Comparison of ENCODE assay signal across 13 mouse cellular contexts in the genomic region with DNA sequence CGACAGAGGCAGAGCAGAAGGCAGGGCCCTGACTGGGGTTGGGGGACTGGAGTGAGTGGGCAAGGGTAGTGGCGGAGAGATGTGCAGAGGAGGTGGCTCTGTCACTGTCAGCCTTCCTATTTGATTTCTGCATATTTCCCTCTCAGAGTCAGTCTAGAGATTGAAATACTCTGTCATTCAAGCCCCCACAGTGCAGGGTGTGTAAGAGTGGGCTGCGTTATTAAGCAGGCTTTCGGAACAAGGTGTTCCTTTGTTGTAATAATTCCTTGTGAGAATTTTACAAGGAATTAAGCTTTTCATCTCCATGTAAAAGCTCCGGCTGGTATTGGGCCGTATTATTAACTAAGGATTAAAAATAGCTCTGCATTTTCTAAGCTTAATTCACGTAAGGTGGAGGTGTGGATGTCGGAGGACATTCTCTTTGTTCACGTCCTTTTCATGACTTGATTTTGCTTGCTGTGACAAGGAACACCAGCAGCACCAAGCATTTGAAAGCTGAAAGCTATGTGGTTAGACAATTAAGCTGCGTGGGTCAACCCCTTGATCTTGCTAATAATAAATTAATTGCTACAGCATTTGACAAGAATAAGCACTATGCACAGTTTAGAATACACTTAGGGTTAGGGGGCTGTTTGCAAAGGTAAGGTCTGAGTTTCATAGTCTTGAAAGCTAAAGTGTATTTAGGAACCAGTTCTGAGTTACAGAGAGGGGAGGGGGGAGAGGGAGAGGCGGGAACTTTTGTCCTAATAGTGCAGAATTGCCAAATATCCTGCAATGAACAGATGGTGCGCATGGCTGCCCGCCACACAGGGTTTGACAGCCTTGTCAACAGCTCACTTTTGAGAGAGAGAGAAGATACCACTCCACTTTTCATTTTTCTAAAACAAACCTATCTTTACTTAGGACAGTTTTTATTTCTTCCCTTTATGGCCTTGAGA. TPM values are rescaled to one million over a fixed set of nuclear protein-coding genes. Genes with fewer than 3 reads are reported as not detected.
DNase-seq lines count a peak whose midpoint lies in the region; ATAC-seq and TF ChIP-seq lines count a peak whose summit lies in the region.
"Had no signal": no experiment of that assay in that cellular context is flagged by ENCODE, and none has a peak within 500 bp of the region (broad histone marks: within the 10 kb centered on the region; RNA-seq: fewer than 3 reads in every experiment).

No protein-coding gene starts in this region.

- TF ChIP-seq CTCF in layer of hippocampus, adult 2 months (conservative IDR thresholded peaks at IDR 0.05) = no peak
- no peak for TF ChIP-seq CTCF in thymus, adult 2 months (IDR thresholded peaks at IDR 0.05; ENCODE audit: borderline replicate concordance, control insufficient read depth, extremely low read depth, insufficient read depth, low read length, poor library complexity)

- no peaks in the 10 kb centered on the region for H3K9me3 ChIP-seq in hindbrain, embryonic 14.5 days (ENCODE audit: control insufficient read depth, low read length)
- H3K9me3 ChIP-seq: heart, embryonic 15.5 days; limb, embryonic 15.5 days; neural tube, embryonic 12.5 days had no signal

- H3K4me2 ChIP-seq in hindbrain, embryonic 14.5 days (replicated peaks) = no peak overlapping the region
- H3K4me2 ChIP-seq: heart, embryonic 15.5 days; limb, embryonic 15.5 days; neural tube, embryonic 12.5 days had no signal

- no peak overlapping the region for H3K9ac ChIP-seq in hindbrain, embryonic 14.5 days
- H3K9ac ChIP-seq: heart, embryonic 15.5 days; limb, embryonic 15.5 days; neural tube, embryonic 12.5 days had no signal

- H3K36me3 ChIP-seq in thymus, adult 2 months (ENCODE audit: control insufficient read depth, insufficient read depth, low read length) = no peaks in the 10 kb centered on the region
- H3K36me3 ChIP-seq in hindbrain, embryonic 14.5 days (replicated peaks; ENCODE audit: control insufficient read depth, insufficient read depth) = no peaks in the 10 kb centered on the region
- H3K36me3 ChIP-seq: heart, embryonic 15.5 days; limb, embryonic 15.5 days; neural tube, embryonic 12.5 days had no signal

- no peaks in the 10 kb centered on the region for H3K4me1 ChIP-seq in thymus, adult 2 months (replicated peaks; ENCODE audit: control insufficient read depth, insufficient read depth, low read length)
- no peaks in the 10 kb centered on the region for H3K4me1 ChIP-seq in hindbrain, embryonic 14.5 days (replicated peaks; ENCODE audit: control insufficient read depth, insufficient read depth, low read length)
- H3K4me1 ChIP-seq: limb, embryonic 15.5 days; neural tube, embryonic 12.5 days had no signal

- no peak overlapping the region for H3K4me3 ChIP-seq in layer of hippocampus, adult 2 months
- H3K4me3 ChIP-seq in thymus, adult 2 months (ENCODE audit: control insufficient read depth, insufficient read depth, low read length) = no peak overlapping the region
- H3K4me3 ChIP-seq in hindbrain, embryonic 14.5 days (replicated peaks; ENCODE audit: low read length) = no peak overlapping the region
- H3K4me3 ChIP-seq: heart, embryonic 15.5 days; limb, embryonic 15.5 days; neural tube, embryonic 12.5 days had no signal

- no peaks in the 10 kb centered on the region for H3K27me3 ChIP-seq in thymus, adult 2 months (ENCODE audit: control insufficient read depth, insufficient read depth, low read length)
- H3K27me3 ChIP-seq in hindbrain, embryonic 14.5 days (ENCODE audit: control insufficient read depth, insufficient read depth, low read length) = no peaks in the 10 kb centered on the region
- H3K27me3 ChIP-seq: limb, embryonic 15.5 days; neural tube, embryonic 12.5 days had no signal

- peak; percentile 86 for ATAC-seq in megakaryocyte progenitor cell, adult 5-6 weeks (replicated peaks; ENCODE audit: poor library complexity)
- ATAC-seq in hindbrain, embryonic 14.5 days (ENCODE audit: low FRiP score) = no peak

- no peak for TF ChIP-seq POLR2A in thymus, adult 2 months (IDR thresholded peaks at IDR 0.05; ENCODE audit: control insufficient read depth, extremely low read depth, insufficient read depth, low read length, poor library complexity)

- 89% methylated on average over 13 of the region's 13 CpGs for WGBS in thymus, adult 2 months
- WGBS in hindbrain, embryonic 14.5 days = 66% methylated on average over 13 of the region's 13 CpGs

- DNase-seq in right cerebral cortex, postnatal 4 days = peak; percentile 18
- no peak for DNase-seq in right cerebral cortex, postnatal 14 days
- peak; percentile 83 to 84 for DNase-seq in cerebellum, postnatal 14 days
- peak; percentile 39 to 55 for DNase-seq in layer of hippocampus, adult 2 months (ENCODE audit: low spot score in 2 of 2)
- no peak for DNase-seq in thymus, adult 2 months
- DNase-seq in spleen, postnatal 4 days (ENCODE audit: low spot score in 2 of 2) = no peak
- no peak for DNase-seq in hindbrain, embryonic 14.5 days (ENCODE audit: low spot score)
- DNase-seq: adrenal gland, adult 8-10 months had no signal

- no peak overlapping the region for H3K27ac ChIP-seq in layer of hippocampus, adult 2 months
- no peak overlapping the region for H3K27ac ChIP-seq in thymus, adult 2 months (ENCODE audit: control insufficient read depth, insufficient read depth, low read length)
- no peak overlapping the region for H3K27ac ChIP-seq in hindbrain, embryonic 14.5 days
- H3K27ac ChIP-seq: heart, embryonic 15.5 days; limb, embryonic 15.5 days; neural tube, embryonic 12.5 days had no signal

RNA-seq across cellular contexts. Expression of a gene that starts 25.6 kb away (rescaled TPM):
- 1 to 10 TPM in 1 of 2 experiments, under 1 TPM in 1; 0.69 to 2.2 TPM for total RNA-seq in layer of hippocampus, adult 2 months (2021)
- not detected in 2 replicates for total RNA-seq in megakaryocyte progenitor cell, adult 5-6 weeks (2015)
- 0.04 TPM in 1 of 2 replicates, not detected in the other for total RNA-seq in megakaryocyte progenitor cell, adult 5-6 weeks (2017)
- 0.09 and 0.22 TPM in 2 replicates for polyA plus RNA-seq in thymus, adult 2 months (2012; rRNA removed)
- 6.5 and 9.3 TPM in 2 replicates for polyA plus RNA-seq in hindbrain, embryonic 14.5 days (2014; fragmentation: Nextera tagmentation; extraction: Ambion mirVana)
- total RNA-seq: megakaryocyte-erythroid progenitor cell, adult 5-6 weeks had no signal

RNA-seq across cellular contexts. Expression of a gene that starts 40.4 kb away (rescaled TPM):
- total RNA-seq in layer of hippocampus, adult 2 months (2021) = 10 to 100 TPM; 41.8 to 42.1 TPM
- 6.9 and 7.8 TPM in 2 replicates for total RNA-seq in megakaryocyte progenitor cell, adult 5-6 weeks (2015)
- 8.4 and 8.6 TPM in 2 replicates for total RNA-seq in megakaryocyte progenitor cell, adult 5-6 weeks (2017)
- 10.7 and 13.8 TPM in 2 replicates for polyA plus RNA-seq in thymus, adult 2 months (2012; rRNA removed)
- polyA plus RNA-seq in hindbrain, embryonic 14.5 days (2014; fragmentation: Nextera tagmentation; extraction: Ambion mirVana) = 76.8 and 92.3 TPM in 2 replicates

Comparison
In these comparisons a context has a peak if more than half of its experiments do, and no peak if none do; other contexts are left out.
1. DNase-seq: peak in right cerebral cortex, postnatal 4 days (single experiment), cerebellum, postnatal 14 days (2 of 2) and layer of hippocampus, adult 2 months (2 of 2); none in right cerebral cortex, postnatal 14 days (single experiment), thymus, adult 2 months (single experiment), spleen, postnatal 4 days (0 of 2) and hindbrain, embryonic 14.5 days (single experiment).
2. RNA of a gene that starts 40.4 kb away (total RNA-seq): 41.8 to 42.1 TPM in layer of hippocampus, adult 2 months; 6.9 to 8.6 TPM in megakaryocyte progenitor cell, adult 5-6 weeks; every median in the first group is over 4 times any median in the second.